In the genomic region with DNA sequence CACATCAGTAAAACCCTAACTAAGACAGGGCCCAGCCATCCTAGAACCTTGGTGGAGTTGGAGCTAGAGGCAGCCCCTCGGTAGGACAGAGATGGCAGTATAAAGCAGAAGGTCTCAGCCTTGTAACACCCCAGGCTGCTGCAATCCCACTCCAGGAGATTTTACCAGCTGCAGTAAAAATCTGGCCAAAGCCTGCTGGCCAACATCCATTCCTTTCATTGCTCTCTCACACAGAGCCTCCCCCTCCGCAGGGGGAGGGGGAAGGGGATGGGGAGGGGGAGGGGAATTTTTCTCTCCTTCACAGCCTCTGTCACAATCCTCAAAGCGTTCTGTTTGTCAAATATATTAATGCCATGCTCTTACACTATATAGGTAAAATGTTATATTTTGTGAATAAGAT, we compare ENCODE assay signal across 11 mouse cellular contexts. TPM values are rescaled to one million over a fixed set of nuclear protein-coding genes. Genes with fewer than 3 reads are reported as not detected.
DNase-seq lines count a peak whose midpoint lies in the region; TF ChIP-seq lines count a peak whose summit lies in the region.
"Had no signal": no experiment of that assay in that cellular context is flagged by ENCODE, and none has a peak within 500 bp of the region (broad histone marks: within the 10 kb centered on the region; RNA-seq: fewer than 3 reads in every experiment).

No protein-coding gene starts in this region.

- no peaks in the 10 kb centered on the region for H3K36me3 ChIP-seq in heart, adult 2 months (ENCODE audit: control insufficient read depth, insufficient read depth, low read length)

- TF ChIP-seq POLR2A in heart, adult 2 months (IDR thresholded peaks at IDR 0.05; ENCODE audit: insufficient read depth, low read depth, low read length): no peak
- TF ChIP-seq POLR2A in cerebellum, adult 2 months (IDR thresholded peaks at IDR 0.05; ENCODE audit: borderline replicate concordance, insufficient read depth, low read length): no peak

- no peak overlapping the region for H3K9ac ChIP-seq in heart, adult 2 months (ENCODE audit: low read depth, low read length)

- H3K4me3 ChIP-seq in heart, adult 2 months: no peak overlapping the region
- H3K4me3 ChIP-seq in cerebellum, adult 2 months (replicated peaks; ENCODE audit: insufficient read depth, low read depth, low read length): no peak overlapping the region

- H3K4me1 ChIP-seq in heart, adult 2 months (ENCODE audit: control insufficient read depth, insufficient read depth, low read length): no peaks in the 10 kb centered on the region
- H3K4me1 ChIP-seq in cerebellum, adult 2 months (ENCODE audit: control insufficient read depth, insufficient read depth, low read length): no peaks in the 10 kb centered on the region

- intact Hi-C loops in heart, adult 2 months (cut with DNase I): no loop called here
- intact Hi-C loops in heart, postnatal 25 days (cut with DNase I): no loop called here

- no peak for TF ChIP-seq CTCF in heart, adult 2 months (IDR thresholded peaks at IDR 0.05)
- TF ChIP-seq CTCF in cerebellum, adult 2 months (IDR thresholded peaks at IDR 0.05; ENCODE audit: borderline replicate concordance, insufficient read depth, low read depth, low read length): no peak

- H3K27ac ChIP-seq in heart, adult 2 months: no peak overlapping the region
- no peak overlapping the region; the same call in 1 of the 2 replicates for H3K27ac ChIP-seq in cerebellum, adult 2 months (ENCODE audit: insufficient read depth, low read length)

- no peaks in the 10 kb centered on the region for H3K79me2 ChIP-seq in heart, adult 2 months (replicated peaks; ENCODE audit: control insufficient read depth, insufficient read depth, low read length)

- no peak for TF ChIP-seq EP300 in heart, adult 2 months (IDR thresholded peaks at IDR 0.05; ENCODE audit: insufficient read depth, low read depth, low read length)

- H3K27me3 ChIP-seq in heart, adult 2 months (ENCODE audit: control insufficient read depth, insufficient read depth, low read length): no peaks in the 10 kb centered on the region
- no peaks in the 10 kb centered on the region for H3K27me3 ChIP-seq in cerebellum, adult 2 months (ENCODE audit: control insufficient read depth, insufficient read depth, low read length)
- H3K27me3 ChIP-seq: CH12.LX had no signal

- WGBS in heart, adult 2 months: 52% methylated on average over 3 of the region's 3 CpGs
- 9% methylated on average over 3 of the region's 3 CpGs for WGBS in cerebellum, adult 2 months

- peak; percentile 42 to 47 for DNase-seq in heart, adult 2 months
- DNase-seq in heart, postnatal 25 days (ENCODE audit: low spot score): no peak
- peak; percentile 77 for DNase-seq in brain, adult 2 months (ENCODE audit: low read depth, low spot score)
- peak; percentile 40 for DNase-seq in heart, adult 8-10 months (ENCODE audit: low spot score)
- DNase-seq in lung, postnatal 36 days: peak; percentile 49
- DNase-seq in MN1 (ENCODE audit: low spot score): no peak
- DNase-seq in cerebellum, adult 2 months: no peak
- DNase-seq in ovary, postnatal 10 days (ENCODE audit: low spot score): no peak

RNA-seq across cellular contexts. Expression of gene Plrg1, which starts 21.2 kb away (rescaled TPM):
- 10 to 100 TPM; 25.6 to 27.5 TPM for total RNA-seq in heart, adult 2 months (2021)
- 24.4 and 40.7 TPM in 2 replicates for polyA plus RNA-seq in heart, adult 2 months (2012; rRNA removed)
- total RNA-seq in heart, postnatal 25 days (2021): 10 to 100 TPM; 25.5 to 27.9 TPM
- total RNA-seq in heart, adult 8-10 months (2022): 10 to 100 TPM; 23.9 to 29.4 (median 27.7) TPM
- polyA plus RNA-seq in cerebellum, adult 2 months (2012; rRNA removed): 60.5 and 62.5 TPM in 2 replicates

RNA-seq across cellular contexts. Expression of gene Fgb, which starts 26.9 kb away (rescaled TPM):
- not detected for total RNA-seq in heart, adult 2 months (2021)
- 0.56 TPM in 1 of 2 replicates, not detected in the other for polyA plus RNA-seq in heart, adult 2 months (2012; rRNA removed)
- total RNA-seq in heart, postnatal 25 days (2021): not detected
- total RNA-seq in heart, adult 8-10 months (2022): not detected
- 0.03 TPM in 1 of 2 replicates, not detected in the other for polyA plus RNA-seq in cerebellum, adult 2 months (2012; rRNA removed)
- total RNA-seq: CH12.LX; layer of hippocampus, adult 18-20 months had no signal
- polyA plus RNA-seq: cortical plate, adult 2 months had no signal

RNA-seq across cellular contexts. Expression of gene Fga, which starts 50.7 kb away (rescaled TPM):
- not detected for total RNA-seq in heart, adult 2 months (2021)
- polyA plus RNA-seq in heart, adult 2 months (2012; rRNA removed): 0.73 TPM in 1 of 2 replicates, not detected in the other
- not detected for total RNA-seq in heart, postnatal 25 days (2021)
- not detected for total RNA-seq in heart, adult 8-10 months (2022)
- 0.05 TPM in 1 of 2 replicates, not detected in the other for polyA plus RNA-seq in cerebellum, adult 2 months (2012; rRNA removed)
- total RNA-seq: CH12.LX; layer of hippocampus, adult 18-20 months had no signal
- polyA plus RNA-seq: cortical plate, adult 2 months had no signal

RNA-seq across cellular contexts. Expression of gene Dchs2, which starts 51.2 kb away (rescaled TPM):
- under 1 TPM; 0.52 to 0.80 TPM for total RNA-seq in heart, adult 2 months (2021)
- 0.14 and 0.23 TPM in 2 replicates for polyA plus RNA-seq in heart, adult 2 months (2012; rRNA removed)
- under 1 TPM; 0.64 to 0.70 TPM for total RNA-seq in heart, postnatal 25 days (2021)
- under 1 TPM; 0.78 to 0.87 (median 0.81) TPM for total RNA-seq in heart, adult 8-10 months (2022)
- 0.33 and 0.39 TPM in 2 replicates for polyA plus RNA-seq in cerebellum, adult 2 months (2012; rRNA removed)
- total RNA-seq: CH12.LX had no signal

Comparison
In these comparisons a context has a peak if more than half of its experiments do, and no peak if none do; other contexts are left out.
1. DNase-seq: peak in heart, adult 2 months (2 of 2), brain, adult 2 months (single experiment), heart, adult 8-10 months (single experiment) and lung, postnatal 36 days (single experiment); none in heart, postnatal 25 days (single experiment), MN1 (single experiment), cerebellum, adult 2 months (0 of 2) and ovary, postnatal 10 days (single experiment).